Mouse (Mus musculus): ENCODE results near the gene Cacna1e.

Gene Cacna1e

GRCm38 (mm10) chr1:154498821-154499220, 385.5 kb downstream of the Cacna1e start:
- no peak for DNase-seq

GRCm38 (mm10) chr1:154491071-154491470, 393.2 kb downstream of the Cacna1e start:
- DNase-seq = no peak

GRCm38 (mm10) chr1:154476671-154477070, 407.6 kb downstream of the Cacna1e start:
- DNase-seq = no peak

GRCm38 (mm10) chr1:154475706-154476105, 408.6 kb downstream of the Cacna1e start:
- no peak for DNase-seq

GRCm38 (mm10) chr1:154474156-154474555, 410.1 kb downstream of the Cacna1e start:
- no peak for DNase-seq

GRCm38 (mm10) chr1:154467265-154467664, 417.0 kb downstream of the Cacna1e start:
- no peak for DNase-seq

- no peak for DNase-seq
Observed at GRCm38 (mm10) chr1:154461521-154461920, 422.8 kb downstream of the Cacna1e start.

- DNase-seq = no peak
Observed at GRCm38 (mm10) chr1:154460067-154460466, 424.2 kb downstream of the Cacna1e start.

- no peak for DNase-seq
Observed at GRCm38 (mm10) chr1:154458601-154459000, 425.7 kb downstream of the Cacna1e start.

GRCm38 (mm10) chr1:154450799-154451198, 433.5 kb downstream of the Cacna1e start:
- no peak for DNase-seq

- DNase-seq = no peak
Observed at GRCm38 (mm10) chr1:154446456-154446855, 437.8 kb downstream of the Cacna1e start.

GRCm38 (mm10) chr1:154433520-154433919, 450.8 kb downstream of the Cacna1e start:
- no peak for DNase-seq

GRCm38 (mm10) chr1:154433112-154433511, 451.2 kb downstream of the Cacna1e start:
- DNase-seq = no peak

- no peak for DNase-seq
Observed at GRCm38 (mm10) chr1:154428276-154428675, 456.0 kb downstream of the Cacna1e start.

GRCm38 (mm10) chr1:154418278-154418677, 466.0 kb downstream of the Cacna1e start:
- no peak for DNase-seq

- no peak for DNase-seq
Observed at GRCm38 (mm10) chr1:154416384-154417155, 467.7 kb downstream of the Cacna1e start.

GRCm38 (mm10) chr1:154415826-154416225, 468.5 kb downstream of the Cacna1e start:
- no peak for DNase-seq

GRCm38 (mm10) chr1:154413138-154413537, 471.2 kb downstream of the Cacna1e start:
- DNase-seq = no peak

GRCm38 (mm10) chr1:154409051-154409450, 475.2 kb downstream of the Cacna1e start:
- no peak for DNase-seq

GRCm38 (mm10) chr1:154391979-154392378, 492.3 kb downstream of the Cacna1e start:
- DNase-seq = no peak
